Mouse (Mus musculus) heart, adult 2 months (tissue): ENCODE measurements around the gene 9330182O14Rik. TPM values are rescaled to one million over a fixed set of nuclear protein-coding genes. Genes with fewer than 3 reads are reported as not detected.

Experiments
- DNase-seq, 2 experiments: peaks; one replicate each; pipeline ENCODE4 v3.0.0; 2021
- H3K27ac ChIP-seq: fragments of 200-600 bp; 2 replicates; pipeline ENCODE4 v1.8.1; 2022
- H3K27me3 ChIP-seq: fragments of 200-500 bp; 2 replicates; pipeline ENCODE4 v1.6.1; 2012; ENCODE audit warnings: mild to moderate bottlenecking, low read length, inconsistent platforms, mixed read lengths; ENCODE audit not compliant: control insufficient read depth, insufficient read depth
- H3K36me3 ChIP-seq: fragments of 200-500 bp; 2 replicates; pipeline ENCODE4 v1.6.1; 2012; ENCODE audit warnings: low read length, inconsistent platforms; ENCODE audit not compliant: control insufficient read depth, insufficient read depth
- H3K4me1 ChIP-seq: fragments of 200-500 bp; 2 replicates; pipeline ENCODE4 v1.6.1; 2011; ENCODE audit warnings: low read length; ENCODE audit not compliant: control insufficient read depth, insufficient read depth
- H3K4me3 ChIP-seq: fragments of 200-600 bp; 2 replicates; pipeline ENCODE4 v1.8.1; 2022
- H3K79me2 ChIP-seq: fragments of 200-500 bp; replicated peaks from 2 replicates; pipeline ENCODE4 v1.6.1; 2012; ENCODE audit warnings: mild to moderate bottlenecking, inconsistent platforms, low read length, moderate library complexity, mixed read lengths; ENCODE audit not compliant: control insufficient read depth, insufficient read depth
- H3K9ac ChIP-seq: fragments of 200-500 bp; 2 replicates; pipeline ENCODE4 v1.6.1; 2012; ENCODE audit warnings: low read depth, mild to moderate bottlenecking, control low read depth, inconsistent platforms, low read length, mixed read lengths
- CTCF ChIP-seq: fragments of 200-600 bp; IDR thresholded peaks from 2 replicates; pipeline ENCODE4 v1.8.1; 2022; ENCODE audit warnings: antibody characterized with exemption, mild to moderate bottlenecking, moderate library complexity
- EP300 ChIP-seq: fragments of 200-500 bp; IDR thresholded peaks from 2 replicates; pipeline ENCODE4 v1.6.1; 2011; ENCODE audit warnings: low read depth, low read length, control low read depth; ENCODE audit not compliant: insufficient read depth
- POLR2A ChIP-seq: fragments of 200-500 bp; IDR thresholded peaks from 2 replicates; pipeline ENCODE4 v1.6.1; 2011; ENCODE audit warnings: mild to moderate bottlenecking, low read depth, low read length, control low read depth; ENCODE audit not compliant: insufficient read depth
- WGBS: fragments of 180-500 bp; shearing (Covaris S2); methylation state at CpG from one replicate; pipeline ENCODE4 v1.1.7; 2018; 5-methylcytosine and 5-hydroxymethylcytosine counted together
- intact Hi-C: fragments of 180-260 bp; cut with DNase I; formaldehyde crosslinking; loops from one replicate; pipeline ENCODE4 v1.15.1; 2025
- microRNA-seq, 2 experiments: library from miRNA; unstranded; fragments of <30 nt; microRNA quantifications; one replicate each; pipeline ENCODE4 v1.2.0; 2021
- polyA plus RNA-seq: library from polyadenylated mRNA; depleted of rRNA; stranded (reverse); fragments of >200 nt; gene quantifications from 2 replicates; pipeline ENCODE4 v1.2.3, GENCODE M21; 2012
- total RNA-seq, 2 experiments: library from RNA; stranded (reverse); gene quantifications; 2 replicates each; pipeline ENCODE4 v1.2.3; 2021

The 9330182O14Rik gene
- total and polyA plus RNA-seq, 3 experiments: not detected

DNA sequence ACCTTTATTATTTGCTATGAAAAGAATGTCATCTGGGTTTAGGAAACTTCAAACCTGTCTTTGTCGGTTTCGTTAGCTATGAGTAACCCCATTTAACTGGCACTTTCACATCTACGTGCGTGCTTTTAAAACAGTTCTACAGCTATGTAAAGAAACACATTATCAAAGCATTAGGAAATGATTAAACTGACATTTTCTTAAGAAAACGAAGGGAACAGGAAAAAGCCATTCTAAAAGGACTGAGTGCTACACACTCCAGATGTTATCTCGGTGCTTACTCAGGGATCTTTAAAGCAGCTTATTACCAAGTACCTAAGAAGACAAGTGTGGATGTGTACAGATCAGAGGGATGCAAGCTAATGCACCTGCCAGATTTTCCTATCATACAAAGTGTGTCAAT lies 52.9 kb downstream of the 9330182O14Rik start:
- Histone ChIP-seq H3K27me3 (no peaks in the 10 kb centered on the region), H3K79me2 (no peaks in the 10 kb centered on the region), H3K27ac (no peak overlapping the region), H3K36me3 (no peaks in the 10 kb centered on the region), H3K4me1 (no peaks in the 10 kb centered on the region), H3K9ac (no peak overlapping the region), H3K4me3 (no peak overlapping the region)
- no peak for TF ChIP-seq EP300
- TF ChIP-seq POLR2A: no peak
- TF ChIP-seq CTCF: no peak
- no peak for DNase-seq
- 46% methylated on average over 6 of the region's 6 CpGs for WGBS
- intact Hi-C loops: no loop called here

Small RNA genes lying within 50 kb of the gene (microRNA-seq; reads per million reads assigned to microRNA genes)
- gene Gm25958: 0 reads per million in 2 experiments
